Mouse (Mus musculus) bone marrow, adult 2 months (tissue): ENCODE results near the gene Irs3.

Experiments used
- CTCF ChIP-seq: fragments of 200-500 bp; IDR thresholded peaks from 2 replicates; pipeline ENCODE4 v1.5.1; 2011; ENCODE audit warnings: low read length, control low read depth; ENCODE audit not compliant: control insufficient read depth, insufficient read depth
- POLR2A ChIP-seq: fragments of 200-500 bp; IDR thresholded peaks from 2 replicates; pipeline ENCODE4 v1.6.1; 2011; ENCODE audit warnings: low read depth, mild to moderate bottlenecking, control low read depth, low read length, borderline replicate concordance; ENCODE audit not compliant: control insufficient read depth

DNA sequence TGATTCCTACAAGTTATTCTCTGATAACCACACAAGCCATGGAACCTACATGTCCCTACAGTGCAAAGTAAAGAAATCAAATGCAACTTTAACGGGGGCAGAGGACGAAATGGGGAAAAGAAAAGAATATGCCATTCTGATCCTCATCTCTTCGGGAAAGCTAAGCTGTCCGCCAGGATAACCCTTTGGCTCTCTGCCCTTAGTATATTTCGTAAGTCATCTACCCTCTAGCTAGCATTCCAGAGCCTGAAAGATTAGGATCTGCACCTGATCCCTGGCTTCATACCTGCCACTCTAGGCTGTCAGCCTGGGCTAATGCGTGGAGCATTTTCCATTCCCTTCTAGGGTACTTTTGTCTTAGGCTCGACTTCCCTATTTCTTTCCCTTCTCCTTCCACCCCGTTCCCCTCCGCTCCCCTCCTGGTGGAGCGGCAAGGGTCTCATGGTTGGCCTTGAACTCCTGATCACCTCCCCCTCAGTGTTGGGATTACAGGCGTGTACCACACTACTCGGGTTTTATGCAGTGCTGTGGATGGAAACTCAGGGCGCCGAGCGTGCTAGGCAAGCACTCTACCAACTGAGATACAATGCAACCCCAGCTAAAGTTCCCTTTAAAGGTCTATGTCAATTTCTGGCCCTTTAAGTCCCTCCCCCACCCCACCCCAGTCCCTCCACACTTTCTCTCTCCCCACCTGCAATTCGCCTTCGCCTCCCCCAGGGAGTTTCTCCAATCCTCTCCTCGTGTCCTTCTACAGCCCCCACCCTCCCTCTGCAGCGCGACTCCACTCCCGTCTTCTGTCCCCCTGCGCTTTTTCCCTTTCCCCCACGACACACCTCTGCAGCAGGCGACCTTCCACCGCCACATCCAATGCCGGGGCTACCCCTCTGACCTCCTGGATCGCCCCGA lies 38.1 kb upstream of the Irs3 start:
- no peak for TF ChIP-seq CTCF
- TF ChIP-seq POLR2A: no peak
